Mouse (Mus musculus): ENCODE measurements at regions not wholly inside any gene's neighbourhood (a gene's known extent, or its start where the extent isn't known, plus 50 kb on each side); places are given as distances from the start of the nearest gene placed in this dataset.

DNA sequence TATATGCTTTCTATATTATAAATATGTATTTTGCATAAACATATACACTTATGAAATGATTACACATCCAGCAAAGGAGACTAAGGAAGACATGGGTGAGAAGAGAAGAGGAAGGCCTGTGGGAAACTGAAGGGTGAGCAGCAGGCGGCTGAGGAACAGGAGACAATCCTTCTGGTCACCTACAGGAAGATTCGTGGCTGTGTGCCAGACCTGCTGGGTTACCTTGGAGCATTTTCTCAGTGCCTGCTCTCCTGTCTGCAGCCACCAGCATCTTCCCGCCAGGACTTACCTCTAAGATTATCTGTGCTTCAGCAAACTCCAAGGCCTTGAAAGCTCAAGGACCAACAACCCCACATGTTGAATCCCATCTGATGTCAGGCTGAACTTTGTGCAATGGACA is 258.3 kb upstream of the 3110018I06Rik start:
- no peak for DNase-seq (ENCODE audit: low read depth, low spot score)

DNA sequence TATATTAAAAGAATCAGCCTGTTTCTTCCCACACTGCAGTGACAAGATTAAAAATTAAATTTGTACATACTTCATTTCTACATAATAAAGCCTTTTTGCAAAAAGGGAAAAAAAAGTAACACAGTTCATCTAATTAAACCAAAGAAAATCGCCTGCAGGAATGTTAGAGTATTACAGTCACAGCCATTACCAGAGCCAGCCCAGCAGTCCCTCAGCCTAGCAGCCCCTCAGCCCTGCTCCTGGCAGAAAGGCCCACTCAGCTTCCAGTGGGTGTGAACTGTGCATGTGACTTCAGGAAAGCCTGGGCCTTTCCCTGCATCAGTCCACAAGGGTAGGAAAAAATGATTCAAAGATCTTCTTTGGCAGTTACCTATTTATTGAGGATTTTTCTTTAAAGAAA is 256.8 kb upstream of the 3110018I06Rik start:
- no peak for DNase-seq (ENCODE audit: low read depth, low spot score)

DNA sequence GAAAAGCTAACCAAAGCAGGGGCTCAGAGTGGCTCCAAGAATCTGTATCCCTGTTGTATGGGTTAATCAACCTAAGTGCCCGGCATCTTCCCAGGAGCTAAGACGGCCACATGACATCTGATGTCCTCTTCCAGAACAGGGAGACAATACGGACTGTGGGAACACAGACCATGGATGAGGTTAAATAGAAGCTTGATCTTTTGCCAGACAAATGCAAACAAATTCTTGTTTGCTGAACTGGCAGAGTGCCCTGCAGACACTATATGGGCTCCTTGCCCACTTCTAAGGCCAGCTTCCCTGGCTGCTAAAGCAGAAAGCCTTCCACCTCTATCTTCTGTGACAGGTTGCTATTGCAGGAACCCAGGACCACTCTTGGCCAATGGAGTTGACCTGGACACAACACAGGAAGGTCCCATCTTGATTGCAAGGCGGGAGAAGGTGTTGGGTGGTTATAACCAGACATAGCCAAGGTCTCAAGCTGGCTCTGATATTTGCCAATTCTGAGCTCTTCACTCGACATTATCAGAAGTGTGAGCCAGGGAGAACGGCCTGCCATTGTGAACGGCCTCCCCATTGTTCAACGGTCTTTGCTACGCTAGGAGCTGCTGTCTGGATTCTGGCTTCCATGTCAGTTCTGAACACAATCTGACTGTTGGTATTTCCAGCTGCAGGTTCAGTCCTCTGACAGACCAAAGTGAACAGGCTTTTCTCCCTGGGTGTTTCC is 237.5 kb upstream of the 3110018I06Rik start:
- no peak for DNase-seq (ENCODE audit: low read depth, low spot score)

DNA sequence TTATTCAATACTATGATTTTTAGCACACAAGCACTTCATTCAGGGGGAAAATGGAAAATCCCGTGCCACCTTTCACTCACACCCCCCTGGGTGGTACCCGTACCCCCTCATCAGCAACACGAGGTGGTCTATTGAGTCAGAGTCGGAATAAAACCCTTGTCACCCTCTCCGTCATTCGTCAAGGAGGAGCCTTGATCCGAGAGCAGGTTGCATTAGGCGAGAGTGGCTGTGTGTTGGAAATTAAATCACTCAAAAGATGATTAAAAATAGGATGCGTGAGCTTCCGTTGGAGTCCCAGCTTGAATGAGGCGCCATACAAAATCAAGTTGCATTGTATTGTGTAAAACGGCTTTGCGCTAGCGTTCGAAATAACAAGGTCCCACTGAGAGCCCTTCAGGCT is 236.5 kb upstream of the 3110018I06Rik start:
- DNase-seq (ENCODE audit: low read depth, low spot score) = no peak

GRCm38 (mm10) chr12:107262076-107262475 is 226.4 kb upstream of the 3110018I06Rik start:
- DNase-seq (ENCODE audit: low read depth, low spot score) = no peak

DNA sequence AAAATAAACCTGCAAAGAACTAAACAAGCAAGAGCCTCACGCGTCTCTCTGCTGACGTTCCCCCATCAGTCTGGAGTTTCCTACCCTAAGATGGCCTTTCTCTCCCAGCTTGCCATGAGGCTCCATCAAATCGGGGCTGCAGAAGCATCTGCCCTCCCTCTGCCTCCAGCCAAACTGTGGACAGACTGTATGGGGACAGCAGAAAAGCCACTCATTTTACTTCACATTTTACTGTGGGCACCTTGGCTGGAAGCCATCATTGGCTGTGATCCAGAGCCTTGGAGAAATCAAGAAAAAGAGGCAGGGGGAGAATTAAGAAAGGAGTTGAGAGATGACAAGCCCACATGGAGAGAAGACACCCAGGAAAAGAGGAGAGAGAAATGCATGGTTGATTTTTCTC is 225.9 kb upstream of the 3110018I06Rik start:
- no peak for DNase-seq (ENCODE audit: low read depth, low spot score)

GRCm38 (mm10) chr12:107266696-107267095 is 221.7 kb upstream of the 3110018I06Rik start:
- peak; percentile 5 for DNase-seq (ENCODE audit: low read depth, low spot score)

- DNase-seq (ENCODE audit: low read depth, low spot score) = no peak
Observed at GRCm38 (mm10) chr12:107285622-107286021, 202.8 kb upstream of the 3110018I06Rik start.

DNA sequence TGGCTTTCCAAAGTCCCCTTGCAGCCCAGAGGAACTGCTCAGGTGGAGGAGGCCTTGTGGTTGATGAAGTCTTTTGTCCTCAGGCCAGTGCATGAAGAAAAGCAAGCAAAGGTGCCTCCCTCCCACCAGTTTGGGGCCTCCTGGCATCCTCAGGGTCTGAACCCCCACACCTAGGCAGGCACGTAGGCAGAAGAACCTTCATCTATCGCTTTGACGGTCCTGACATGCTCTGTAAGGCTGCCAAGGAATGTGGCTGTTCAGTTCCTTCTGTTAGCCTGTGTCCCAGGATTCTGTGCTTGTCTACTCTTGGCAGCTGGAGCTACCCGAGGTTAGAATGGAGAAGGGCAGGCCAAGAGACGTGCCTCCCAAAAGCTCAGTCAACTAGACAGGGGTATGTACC is 197.1 kb upstream of the 3110018I06Rik start:
- no peak for DNase-seq (ENCODE audit: low read depth, low spot score)

DNA sequence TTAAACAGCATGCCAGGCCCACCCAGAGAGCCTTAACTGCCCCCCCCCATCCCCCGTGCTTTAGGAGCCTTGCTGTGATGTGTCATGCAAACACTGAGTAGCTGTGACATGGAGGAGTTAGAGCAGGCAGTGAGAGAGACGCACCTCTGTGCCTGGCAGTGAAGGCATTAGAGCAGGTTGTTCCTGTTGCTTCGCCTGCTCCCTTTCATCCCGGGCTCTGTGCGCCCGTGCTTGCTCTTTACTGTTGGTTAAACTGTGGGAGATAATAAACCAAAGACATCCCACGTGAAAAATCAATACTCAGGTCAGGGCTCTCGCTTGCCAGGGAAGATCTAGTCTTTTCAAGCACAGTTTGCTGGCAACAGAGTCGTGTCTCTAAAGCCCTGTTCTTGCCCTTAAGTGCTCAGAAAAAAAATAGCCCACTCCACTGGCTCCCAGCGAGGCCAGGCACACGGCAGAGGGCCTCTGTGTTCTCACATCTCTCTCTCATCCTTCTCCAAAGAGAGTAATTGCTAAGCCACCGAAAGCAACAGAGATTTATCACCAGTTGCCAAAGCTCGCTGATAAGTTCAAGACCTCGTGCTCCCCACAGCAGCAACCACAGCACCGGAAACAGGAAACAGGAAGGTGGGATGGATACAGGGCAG is 181.2 kb upstream of the 3110018I06Rik start:
- DNase-seq (ENCODE audit: low read depth, low spot score) = no peak

DNA sequence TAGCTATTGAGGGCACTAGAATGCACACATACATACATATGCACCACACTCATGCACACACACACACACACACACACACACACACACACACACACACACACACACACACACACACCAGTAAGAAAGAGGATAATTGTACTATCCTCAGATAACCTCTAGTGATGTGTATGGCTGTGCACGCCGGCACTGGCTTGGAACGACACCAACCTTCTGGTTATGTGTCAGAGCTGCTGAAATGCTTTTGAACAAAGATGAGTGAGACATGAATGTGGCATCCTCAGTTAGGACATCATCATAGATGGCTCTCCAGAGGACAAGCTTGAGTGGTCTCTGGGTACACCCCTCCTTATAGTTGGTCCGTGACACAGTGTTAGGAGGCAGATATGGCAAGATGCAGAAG is 173.0 kb upstream of the 3110018I06Rik start:
- DNase-seq (ENCODE audit: low read depth, low spot score) = no peak

- DNase-seq (ENCODE audit: low read depth, low spot score) = no peak
Observed at GRCm38 (mm10) chr12:107322861-107323260, 165.6 kb upstream of the 3110018I06Rik start.

- DNase-seq (ENCODE audit: low read depth, low spot score) = no peak
Observed at GRCm38 (mm10) chr12:107326101-107326500, 162.3 kb upstream of the 3110018I06Rik start.

GRCm38 (mm10) chr12:107327107-107327770 is 161.2 kb upstream of the 3110018I06Rik start:
- DNase-seq (ENCODE audit: low read depth, low spot score) = no peak

- no peak for DNase-seq (ENCODE audit: low read depth, low spot score)
Observed at GRCm38 (mm10) chr12:107328986-107329385, 159.4 kb upstream of the 3110018I06Rik start.

GRCm38 (mm10) chr12:107334366-107334765 is 154.1 kb upstream of the 3110018I06Rik start:
- no peak for DNase-seq (ENCODE audit: low read depth, low spot score)

DNA sequence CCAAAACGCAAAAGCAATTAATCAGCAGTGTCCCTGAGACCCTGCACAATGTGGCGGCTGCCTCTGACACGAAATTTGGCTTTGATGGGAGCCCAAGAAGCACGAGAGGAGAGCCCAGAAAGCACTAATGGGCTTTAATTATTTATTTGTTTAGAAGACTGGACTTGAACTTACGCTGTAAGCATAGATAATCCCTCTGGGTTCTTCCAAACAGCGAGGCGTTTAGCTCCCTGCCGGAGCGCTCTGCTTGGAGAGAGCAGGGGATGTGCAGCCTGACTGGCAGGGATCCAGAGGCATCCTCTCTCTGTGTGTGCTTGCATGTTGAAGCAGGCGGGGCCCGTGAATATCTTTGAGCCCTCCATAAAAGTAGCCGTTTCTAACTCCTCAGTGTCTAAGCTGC is 153.3 kb upstream of the 3110018I06Rik start:
- DNase-seq (ENCODE audit: low read depth, low spot score) = no peak

- no peak for DNase-seq (ENCODE audit: low read depth, low spot score)
Observed at GRCm38 (mm10) chr12:107338758-107339157, 149.7 kb upstream of the 3110018I06Rik start.

GRCm38 (mm10) chr12:107356211-107356610 is 132.2 kb upstream of the 3110018I06Rik start:
- no peak for DNase-seq (ENCODE audit: low read depth, low spot score)

- peak; percentile 10 for DNase-seq (ENCODE audit: low read depth, low spot score)
Observed at GRCm38 (mm10) chr12:107356974-107357373, 131.5 kb upstream of the 3110018I06Rik start.

DNA sequence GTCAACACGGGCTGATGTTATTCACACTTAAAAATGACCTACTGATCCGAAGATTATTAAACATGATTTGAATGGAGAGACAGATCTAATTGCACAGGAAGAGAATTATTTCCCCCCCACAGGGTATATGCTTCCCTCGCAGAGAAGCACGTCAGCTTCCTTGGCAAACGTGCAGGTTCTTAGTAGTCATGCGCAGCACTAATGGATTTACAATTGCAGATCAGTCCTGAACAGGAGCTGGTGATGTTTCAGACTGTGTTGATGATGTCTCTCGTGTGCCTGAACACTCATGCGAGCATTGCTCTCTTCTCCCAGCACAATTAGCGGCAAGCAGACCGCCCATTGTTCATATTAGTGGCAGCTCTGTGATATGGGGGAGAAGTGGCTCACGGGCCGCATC is 127.9 kb upstream of the 3110018I06Rik start:
- DNase-seq (ENCODE audit: low read depth, low spot score) = no peak

GRCm38 (mm10) chr12:107361606-107362005 is 126.8 kb upstream of the 3110018I06Rik start:
- DNase-seq (ENCODE audit: low read depth, low spot score) = no peak

GRCm38 (mm10) chr12:107362120-107362519 is 126.3 kb upstream of the 3110018I06Rik start:
- DNase-seq (ENCODE audit: low read depth, low spot score) = no peak
